Mouse (Mus musculus): ENCODE results near the gene 1700012A03Rik. TPM values are rescaled to one million over a fixed set of nuclear protein-coding genes. Genes with fewer than 3 reads are reported as not detected.

The 1700012A03Rik gene
- total and polyA plus RNA-seq, 3 experiments, result not detected

DNA sequence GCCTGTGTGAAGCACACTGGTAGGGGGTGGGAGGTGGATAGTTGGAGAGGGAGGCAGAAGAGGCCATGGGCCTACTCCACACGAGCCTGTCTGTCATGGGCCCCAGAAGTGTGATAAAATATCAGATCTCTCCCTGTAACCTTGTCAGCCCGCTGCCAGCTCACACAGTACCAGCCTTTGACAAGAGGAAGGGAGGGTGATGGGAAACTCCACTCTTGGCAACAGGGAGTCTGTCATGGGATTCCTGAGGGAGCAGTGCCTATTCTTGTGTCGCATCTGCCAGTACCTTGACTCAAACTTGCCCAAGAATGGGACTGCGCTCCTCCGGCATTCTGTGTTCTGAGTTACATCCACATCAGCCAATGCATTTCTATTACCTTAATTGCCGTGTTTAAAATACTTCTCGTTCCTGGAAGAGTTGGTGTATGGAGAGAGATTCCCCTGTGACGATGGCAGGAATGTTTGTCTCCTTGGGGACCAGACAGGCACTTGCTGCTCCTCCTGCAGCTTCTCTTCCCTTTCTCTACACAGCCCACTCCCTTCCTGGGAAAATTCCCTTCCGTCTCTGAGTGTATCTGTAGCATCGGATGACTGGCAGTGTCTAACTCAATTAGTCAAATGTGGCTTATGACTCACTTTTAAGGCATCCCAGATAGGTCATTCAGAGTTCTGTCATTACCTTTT, 28.1 kb upstream of the 1700012A03Rik start:
- DNase-seq (ENCODE audit: extremely low read depth), result no peak
- in situ Hi-C loops (cut with MboI; ENCODE audit: low pct_ligation_motif_present, low pct_unique_long_range_greater_than_20kb, low sequenced_read_pairs), result no loop called here
- Histone ChIP-seq H3K79me2 (replicated peaks; ENCODE audit: control insufficient read depth, extremely low read depth, insufficient read depth, poor library complexity, severe bottlenecking) (no peaks in the 10 kb centered on the region), H3K4me3 (replicated peaks in 1 of 3; ENCODE audit: low read depth in 2 of 3, low read length in 2 of 3, poor library complexity in 1 of 3) (no peak overlapping the region), H3K9me3 (replicated peaks; ENCODE audit: low read length) (peaks cover 5% of the 10 kb centered on the region), H3K27ac (ENCODE audit: insufficient read depth, low read depth) (no peak overlapping the region), H3K4me1 (ENCODE audit: control insufficient read depth in 1 of 2, insufficient read depth in 2 of 2) (no peaks in the 10 kb centered on the region), H3K27me3 (replicated peaks) (peaks cover 71% of the 10 kb centered on the region), H3K9ac (ENCODE audit: insufficient read depth, low read depth) (no peak overlapping the region), H3K4me2 (ENCODE audit: insufficient read depth, low read depth, poor library complexity, severe bottlenecking) (no peak overlapping the region), H3K36me3 (replicated peaks in 1 of 2; ENCODE audit: control insufficient read depth in 1 of 2, insufficient read depth in 1 of 2, low read length in 1 of 2) (no peaks in the 10 kb centered on the region)
- dilution Hi-C loops (cut with MboI; ENCODE audit: extremely low pct_ligation_motif_present, extremely low pct_unique_long_range_greater_than_20kb, low sequenced_read_pairs), result no loop called here
- TF ChIP-seq USF1 (IDR thresholded peaks at IDR 0.05; ENCODE audit: low read depth, low read length) (no peak), BHLHE40 (IDR thresholded peaks at IDR 0.05; ENCODE audit: low read depth, low read length) (no peak)

DNA sequence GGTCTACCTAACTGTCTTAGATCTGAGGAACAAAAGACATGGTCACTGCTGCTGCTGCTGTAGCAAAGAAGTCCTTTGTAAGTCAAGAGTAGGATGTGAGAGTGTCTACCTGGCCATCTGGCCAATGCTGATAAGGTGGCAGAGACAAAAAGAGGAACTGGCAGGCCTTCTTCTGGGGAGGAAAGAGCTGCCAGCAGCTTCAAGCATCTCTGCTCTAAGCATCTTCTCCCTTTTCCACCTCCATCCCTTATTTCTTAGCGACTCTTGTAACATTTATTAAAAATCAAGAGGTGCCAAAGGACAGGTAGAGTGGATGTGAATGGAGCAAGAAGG, 27.5 kb upstream of the 1700012A03Rik start:
- Histone ChIP-seq H3K4me2 (ENCODE audit: insufficient read depth, low read depth, poor library complexity, severe bottlenecking) (no peak overlapping the region), H3K4me1 (ENCODE audit: control insufficient read depth in 1 of 2, insufficient read depth in 2 of 2) (no peaks in the 10 kb centered on the region), H3K9me3 (replicated peaks; ENCODE audit: low read length) (peaks cover 5% of the 10 kb centered on the region), H3K27me3 (replicated peaks) (peaks cover 71% of the 10 kb centered on the region), H3K4me3 (replicated peaks in 1 of 3; ENCODE audit: low read depth in 2 of 3, low read length in 2 of 3, poor library complexity in 1 of 3) (no peak overlapping the region), H3K79me2 (replicated peaks; ENCODE audit: control insufficient read depth, extremely low read depth, insufficient read depth, poor library complexity, severe bottlenecking) (no peaks in the 10 kb centered on the region), H3K9ac (ENCODE audit: insufficient read depth, low read depth) (no peak overlapping the region), H3K36me3 (replicated peaks in 1 of 2; ENCODE audit: control insufficient read depth in 1 of 2, insufficient read depth in 1 of 2, low read length in 1 of 2) (no peaks in the 10 kb centered on the region), H3K27ac (ENCODE audit: insufficient read depth, low read depth) (no peak overlapping the region)
- DNase-seq (ENCODE audit: extremely low read depth), result no peak
- in situ Hi-C loops (cut with MboI; ENCODE audit: low pct_ligation_motif_present, low pct_unique_long_range_greater_than_20kb, low sequenced_read_pairs) (no loop called here), dilution Hi-C loops (cut with MboI; ENCODE audit: extremely low pct_ligation_motif_present, extremely low pct_unique_long_range_greater_than_20kb, low sequenced_read_pairs) (no loop called here)
- TF ChIP-seq HCFC1 (IDR thresholded peaks at IDR 0.05; ENCODE audit: low read depth, low read length) (no peak), ETS1 (conservative IDR thresholded peaks at IDR 0.05; ENCODE audit: low read depth, low read length) (no peak), KAT2A (IDR thresholded peaks at IDR 0.05; ENCODE audit: insufficient replicate concordance, low read length) (no peak), BHLHE40 (IDR thresholded peaks at IDR 0.05; ENCODE audit: low read depth, low read length) (no peak), RAD21 (IDR thresholded peaks at IDR 0.05; ENCODE audit: low read depth, low read length) (no peak), E2F4 (IDR thresholded peaks at IDR 0.05; ENCODE audit: insufficient replicate concordance, low read depth, low read length) (no peak), SIN3A (IDR thresholded peaks at IDR 0.05; ENCODE audit: low read length) (no peak), USF1 (IDR thresholded peaks at IDR 0.05; ENCODE audit: low read depth, low read length) (no peak), CTCF (conservative IDR thresholded peaks at IDR 0.05 in 1 of 2, IDR thresholded peaks at IDR 0.05 in 1 of 2; ENCODE audit: low read depth in 2 of 2, low read length in 2 of 2) (no peak), UBTF (IDR thresholded peaks at IDR 0.05; ENCODE audit: low read depth, low read length) (no peak), NELFE (IDR thresholded peaks at IDR 0.05; ENCODE audit: low read depth, low read length) (no peak), ZNF384 (IDR thresholded peaks at IDR 0.05; ENCODE audit: low read depth, low read length) (no peak), ZMIZ1 (IDR thresholded peaks at IDR 0.05; ENCODE audit: low read depth, low read length) (no peak), TCF12 (IDR thresholded peaks at IDR 0.05; ENCODE audit: low read depth, low read length) (no peak), USF2 (conservative IDR thresholded peaks at IDR 0.05; ENCODE audit: low read depth, low read length) (no peak), EP300 (IDR thresholded peaks at IDR 0.05; ENCODE audit: low read length) (no peak)

Measured in CH12.LX (cell line).